Mouse (Mus musculus) cerebellum, adult 11-12 months (tissue): ENCODE measurements around the gene Cchcr1.

Experiments used
- DNase-seq: peaks from one replicate; pipeline ENCODE4 v3.0.0; 2022

Gene Cchcr1

GRCm38 (mm10) chr17:35515911-35516640, 824 bp upstream of the Cchcr1 start:
- peak; percentile 34 for DNase-seq

- DNase-seq = no peak
Measured at GRCm38 (mm10) chr17:35517526-35517925, 626 bp downstream of the Cchcr1 start.

GRCm38 (mm10) chr17:35524354-35524753, 7.5 kb downstream of the Cchcr1 start:
- no peak for DNase-seq

GRCm38 (mm10) chr17:35526644-35527043, 9.7 kb downstream of the Cchcr1 start:
- no peak for DNase-seq

- DNase-seq = no peak
Measured at GRCm38 (mm10) chr17:35532360-35532759, 15.5 kb downstream of the Cchcr1 start.

- no peak for DNase-seq
Measured at GRCm38 (mm10) chr17:35532901-35533300, 16.0 kb downstream of the Cchcr1 start, which contains the start of gene Psors1c2. Psors1c2 (plus strand) TSS chr17:35533201.

- peak; percentile 70 for DNase-seq
Measured at GRCm38 (mm10) chr17:35534343-35534742, 17.4 kb downstream of the Cchcr1 start.

GRCm38 (mm10) chr17:35537421-35537820, 20.5 kb downstream of the Cchcr1 start:
- no peak for DNase-seq

- no peak for DNase-seq
Measured at GRCm38 (mm10) chr17:35538476-35538875, 21.6 kb downstream of the Cchcr1 start.

- no peak for DNase-seq
Measured at GRCm38 (mm10) chr17:35539540-35539939, 22.6 kb downstream of the Cchcr1 start.

- DNase-seq = no peak
Measured at GRCm38 (mm10) chr17:35542761-35543411, 26.0 kb downstream of the Cchcr1 start.

GRCm38 (mm10) chr17:35543412-35543861, 26.5 kb downstream of the Cchcr1 start:
- DNase-seq = no peak

- DNase-seq = no peak
Measured at GRCm38 (mm10) chr17:35544001-35544400, 27.1 kb downstream of the Cchcr1 start.

GRCm38 (mm10) chr17:35544680-35545079, 27.8 kb downstream of the Cchcr1 start:
- peak; percentile 44 for DNase-seq

GRCm38 (mm10) chr17:35547465-35547864, 30.6 kb downstream of the Cchcr1 start:
- no peak for DNase-seq

- DNase-seq = no peak
Measured at GRCm38 (mm10) chr17:35548636-35549035, 31.7 kb downstream of the Cchcr1 start.

- peak; percentile 90 for DNase-seq
Measured at GRCm38 (mm10) chr17:35549437-35550142, 32.7 kb downstream of the Cchcr1 start.

GRCm38 (mm10) chr17:35550143-35550494, 33.2 kb downstream of the Cchcr1 start:
- DNase-seq = no peak

GRCm38 (mm10) chr17:35550871-35551270, 34.0 kb downstream of the Cchcr1 start:
- DNase-seq = peak; percentile 18

- DNase-seq = no peak
Measured at GRCm38 (mm10) chr17:35551881-35552414, 35.0 kb downstream of the Cchcr1 start, which contains the start of gene Cdsn. Cdsn (plus strand) TSS chr17:35552128.

GRCm38 (mm10) chr17:35554321-35554720, 37.4 kb downstream of the Cchcr1 start:
- DNase-seq = no peak

- no peak for DNase-seq
Measured at GRCm38 (mm10) chr17:35554761-35555397, 38.0 kb downstream of the Cchcr1 start.
